Mouse (Mus musculus): ENCODE measurements around the gene Mast3. TPM values are rescaled to one million over a fixed set of nuclear protein-coding genes. Genes with fewer than 3 reads are reported as not detected.
A peak's percentile ranks its signal among the peaks of the same experiment; 100 is the strongest.

The Mast3 gene
- polyA plus RNA-seq, 1 experiment from 2014 or later: 15.5 TPM

DNA sequence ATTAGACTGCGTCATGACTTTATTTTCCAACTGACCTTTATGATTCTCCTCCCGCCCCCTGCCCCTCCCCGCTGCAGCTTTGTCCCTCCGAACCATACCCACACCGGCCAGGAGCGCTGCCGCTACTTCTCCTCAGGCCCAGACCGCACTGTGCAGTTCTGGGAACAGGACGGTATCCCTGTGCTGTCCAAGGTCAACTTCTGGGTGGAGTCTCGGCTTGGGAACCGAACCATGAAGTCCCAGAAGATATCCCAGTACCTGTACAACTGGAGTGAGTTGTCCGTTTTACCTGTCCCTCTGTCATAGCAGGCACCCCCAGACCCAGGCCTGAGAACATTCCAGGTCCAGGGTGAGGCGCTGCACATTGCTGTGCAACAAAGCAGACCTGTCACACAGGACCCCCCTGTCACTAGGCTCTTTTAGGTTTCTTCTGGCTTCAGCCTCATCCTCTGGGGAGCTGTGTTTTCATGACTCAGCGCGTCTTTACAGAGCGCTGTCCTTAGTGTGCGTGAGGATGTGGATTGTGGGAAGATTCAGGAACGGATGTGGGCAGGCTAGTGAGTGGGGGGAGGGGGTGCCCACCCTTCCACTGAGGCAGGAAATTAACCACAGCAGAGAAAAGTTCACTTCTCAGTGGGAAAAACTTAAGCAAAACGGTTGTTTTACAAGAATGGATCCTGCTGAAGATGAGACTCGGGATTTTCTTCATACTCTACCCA, 6.3 kb upstream of the Mast3 start:
- Histone ChIP-seq H3K27me3 (replicated peaks; ENCODE audit: control insufficient read depth, insufficient read depth, low read length) (peaks cover 4% of the 10 kb centered on the region; the same call in 1 of the 2 replicates), H3K27ac (ENCODE audit: low read depth, low read length) (no peak overlapping the region), H3K4me2 (ENCODE audit: low read length) (no peak overlapping the region), H3K9me3 (replicated peaks; ENCODE audit: control insufficient read depth, low read length) (no peaks in the 10 kb centered on the region), H3K4me1 (ENCODE audit: control insufficient read depth, insufficient read depth, low read length) (no peaks in the 10 kb centered on the region), H3K4me3 (ENCODE audit: low read depth, low read length) (no peak overlapping the region), H3K9ac (ENCODE audit: low read length) (no peak overlapping the region), H3K36me3 (ENCODE audit: control insufficient read depth, insufficient read depth, low read length) (no peaks in the 10 kb centered on the region)
- ATAC-seq (no peak), DNase-seq (ENCODE audit: low spot score) (no peak)
- 76% methylated on average over 20 of the region's 20 CpGs for WGBS

DNA sequence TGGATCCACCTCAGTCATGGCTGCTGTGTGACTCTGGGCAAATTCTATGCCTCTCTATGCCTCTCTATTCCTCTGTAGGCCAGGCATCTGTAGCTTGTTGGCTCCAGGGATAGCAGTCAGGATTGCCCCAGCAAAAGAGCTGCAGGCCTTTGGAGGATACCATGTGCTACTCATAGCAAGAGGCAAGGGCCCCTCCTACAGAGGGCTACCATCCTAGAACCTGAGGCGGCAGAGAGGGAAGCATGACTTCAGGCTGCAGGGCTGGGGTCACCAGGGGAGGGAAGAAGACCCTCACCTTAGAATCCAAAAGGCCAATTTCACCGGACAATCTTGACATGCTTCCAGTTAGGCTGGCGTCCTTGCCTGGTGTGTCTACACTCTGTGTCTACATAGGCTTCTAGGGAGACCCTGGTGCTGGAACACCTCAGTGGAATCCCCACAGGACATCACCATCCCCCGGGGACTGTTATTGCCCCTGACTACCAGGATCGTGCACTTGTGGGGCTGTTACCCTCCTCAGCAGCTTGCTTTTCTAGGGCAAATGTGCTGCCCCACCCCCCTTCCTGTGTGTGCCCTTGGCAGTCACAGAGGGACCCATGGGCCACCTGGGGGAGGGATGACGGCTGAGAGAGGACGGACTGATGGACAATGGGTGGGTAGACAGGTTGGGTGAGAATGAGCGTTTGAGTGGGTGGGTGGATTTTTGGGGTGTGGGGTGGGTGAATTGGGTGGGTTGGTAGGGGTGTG, 4.3 kb upstream of the Mast3 start:
- H3K36me3 ChIP-seq (ENCODE audit: control insufficient read depth, insufficient read depth, low read length): no peaks in the 10 kb centered on the region
- no peaks in the 10 kb centered on the region for H3K9me3 ChIP-seq (replicated peaks; ENCODE audit: control insufficient read depth, low read length)
- H3K4me1 ChIP-seq (ENCODE audit: control insufficient read depth, insufficient read depth, low read length): peaks cover 5% of the 10 kb centered on the region
- peaks cover 3% of the 10 kb centered on the region for H3K27me3 ChIP-seq (replicated peaks; ENCODE audit: control insufficient read depth, insufficient read depth, low read length)
- DNase-seq (ENCODE audit: low spot score) (no peak), ATAC-seq (no peak)
- no peak overlapping the region for H3K27ac ChIP-seq (ENCODE audit: low read depth, low read length)
- no peak overlapping the region for H3K9ac ChIP-seq (ENCODE audit: low read length)
- no peak overlapping the region for H3K4me3 ChIP-seq (ENCODE audit: low read depth, low read length)
- 82% methylated on average over 8 of the region's 8 CpGs for WGBS
- no peak overlapping the region for H3K4me2 ChIP-seq (ENCODE audit: low read length)

DNA sequence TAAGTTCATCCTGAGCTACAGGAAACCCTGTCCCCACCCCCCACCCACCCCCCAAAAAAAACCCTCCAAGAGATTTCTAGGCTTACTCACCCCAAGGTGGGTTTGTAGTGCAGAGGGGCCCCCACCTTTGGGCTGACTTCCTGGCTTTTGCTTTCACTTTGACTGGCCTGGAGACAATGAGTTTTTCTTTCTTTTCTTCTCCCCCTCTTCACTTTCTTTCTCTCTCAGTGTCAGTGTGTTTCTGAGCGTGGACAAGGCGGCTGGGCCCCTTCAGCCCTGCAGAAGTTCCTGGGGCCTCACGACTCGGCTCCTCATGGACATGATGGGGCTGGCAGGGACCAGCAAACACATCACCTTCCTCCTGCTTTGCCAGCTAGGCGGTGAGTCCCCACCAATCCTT, 3.4 kb upstream of the Mast3 start, which contains the start of gene Il12rb1:
Gene Il12rb1 (plus strand): TSS at position 211 of the 400 bp plus-strand sequence.
- H3K4me3 ChIP-seq (ENCODE audit: low read depth, low read length): no peak within 1 kb of the TSS
- no peak within 1 kb of the TSS for H3K9ac ChIP-seq (ENCODE audit: low read length)
- ATAC-seq (no peak), DNase-seq (ENCODE audit: low spot score) (no peak)
- H3K9me3 ChIP-seq (replicated peaks; ENCODE audit: control insufficient read depth, low read length): no peaks in the 10 kb centered on the region
- H3K27ac ChIP-seq (ENCODE audit: low read depth, low read length): no peak within 1 kb of the TSS
- H3K27me3 ChIP-seq (replicated peaks; ENCODE audit: control insufficient read depth, insufficient read depth, low read length): peaks cover 9% of the 10 kb centered on the region
- H3K36me3 ChIP-seq (ENCODE audit: control insufficient read depth, insufficient read depth, low read length): no peaks in the 10 kb centered on the region
- no peak within 1 kb of the TSS for H3K4me2 ChIP-seq (ENCODE audit: low read length)
- H3K4me1 ChIP-seq (ENCODE audit: control insufficient read depth, insufficient read depth, low read length): peaks cover 11% of the 10 kb centered on the region
- 67% methylated on average over 5 of the region's 5 CpGs for WGBS

DNA sequence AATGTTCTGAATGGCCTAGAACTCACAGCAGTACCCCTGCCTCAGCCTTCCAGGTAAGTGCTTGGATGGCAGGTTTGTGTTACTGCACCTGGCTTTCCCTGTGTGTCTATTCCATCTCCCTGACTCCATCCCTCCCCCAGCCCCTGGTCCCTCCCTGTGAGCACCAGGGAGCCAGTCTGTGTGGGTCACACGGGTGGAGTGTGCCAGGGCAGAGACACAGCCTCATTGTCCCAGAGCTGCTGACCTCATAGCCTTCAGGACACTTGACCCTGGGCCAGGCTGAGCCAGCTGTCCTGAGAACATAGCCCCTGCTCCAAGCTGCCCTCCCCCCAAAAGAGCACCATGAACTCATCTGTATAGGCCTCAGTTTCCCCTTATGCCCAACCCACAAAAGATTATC, 2.5 kb upstream of the Mast3 start:
- no peaks in the 10 kb centered on the region for H3K9me3 ChIP-seq (replicated peaks; ENCODE audit: control insufficient read depth, low read length)
- no peak overlapping the region for H3K4me2 ChIP-seq (ENCODE audit: low read length)
- peaks cover 11% of the 10 kb centered on the region for H3K4me1 ChIP-seq (ENCODE audit: control insufficient read depth, insufficient read depth, low read length)
- ATAC-seq: no peak
- H3K36me3 ChIP-seq (ENCODE audit: control insufficient read depth, insufficient read depth, low read length): no peaks in the 10 kb centered on the region
- 63% methylated on average over 1 of the region's 1 CpGs for WGBS
- H3K27me3 ChIP-seq (replicated peaks; ENCODE audit: control insufficient read depth, insufficient read depth, low read length): peaks cover 17% of the 10 kb centered on the region
- no peak overlapping the region for H3K27ac ChIP-seq (ENCODE audit: low read depth, low read length)
- H3K4me3 ChIP-seq (ENCODE audit: low read depth, low read length): no peak overlapping the region
- no peak for DNase-seq (ENCODE audit: low spot score)
- no peak overlapping the region for H3K9ac ChIP-seq (ENCODE audit: low read length)

DNA sequence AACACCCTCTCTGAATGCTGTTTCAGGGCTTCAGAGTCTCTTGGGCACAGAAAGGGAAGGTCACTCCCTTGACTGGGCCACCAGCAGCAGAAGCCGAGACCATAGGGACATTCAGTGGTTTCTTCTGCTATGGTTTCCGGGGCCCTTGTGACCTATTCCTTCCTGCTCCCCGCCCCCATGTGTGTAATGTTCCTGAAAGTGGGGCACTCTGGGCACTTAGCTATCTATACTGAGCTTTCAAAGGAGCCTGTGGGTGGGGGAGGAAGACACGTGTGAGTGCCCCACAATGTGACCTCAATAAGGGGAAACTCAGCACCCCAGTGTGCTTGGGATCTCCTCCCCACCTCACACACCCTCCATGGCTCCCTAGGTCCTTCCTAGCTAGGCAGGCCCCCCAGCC, 1.7 kb upstream of the Mast3 start:
- Histone ChIP-seq H3K9me3 (replicated peaks; ENCODE audit: control insufficient read depth, low read length) (no peaks in the 10 kb centered on the region), H3K4me1 (ENCODE audit: control insufficient read depth, insufficient read depth, low read length) (peaks cover 11% of the 10 kb centered on the region), H3K4me3 (ENCODE audit: low read depth, low read length) (no peak overlapping the region), H3K36me3 (ENCODE audit: control insufficient read depth, insufficient read depth, low read length) (no peaks in the 10 kb centered on the region), H3K27ac (ENCODE audit: low read depth, low read length) (no peak overlapping the region), H3K4me2 (ENCODE audit: low read length) (no peak overlapping the region), H3K9ac (ENCODE audit: low read length) (no peak overlapping the region), H3K27me3 (replicated peaks; ENCODE audit: control insufficient read depth, insufficient read depth, low read length) (peaks cover 19% of the 10 kb centered on the region)
- DNase-seq (ENCODE audit: low spot score) (no peak), ATAC-seq (no peak)
- 78% methylated on average over 4 of the region's 4 CpGs for WGBS

DNA sequence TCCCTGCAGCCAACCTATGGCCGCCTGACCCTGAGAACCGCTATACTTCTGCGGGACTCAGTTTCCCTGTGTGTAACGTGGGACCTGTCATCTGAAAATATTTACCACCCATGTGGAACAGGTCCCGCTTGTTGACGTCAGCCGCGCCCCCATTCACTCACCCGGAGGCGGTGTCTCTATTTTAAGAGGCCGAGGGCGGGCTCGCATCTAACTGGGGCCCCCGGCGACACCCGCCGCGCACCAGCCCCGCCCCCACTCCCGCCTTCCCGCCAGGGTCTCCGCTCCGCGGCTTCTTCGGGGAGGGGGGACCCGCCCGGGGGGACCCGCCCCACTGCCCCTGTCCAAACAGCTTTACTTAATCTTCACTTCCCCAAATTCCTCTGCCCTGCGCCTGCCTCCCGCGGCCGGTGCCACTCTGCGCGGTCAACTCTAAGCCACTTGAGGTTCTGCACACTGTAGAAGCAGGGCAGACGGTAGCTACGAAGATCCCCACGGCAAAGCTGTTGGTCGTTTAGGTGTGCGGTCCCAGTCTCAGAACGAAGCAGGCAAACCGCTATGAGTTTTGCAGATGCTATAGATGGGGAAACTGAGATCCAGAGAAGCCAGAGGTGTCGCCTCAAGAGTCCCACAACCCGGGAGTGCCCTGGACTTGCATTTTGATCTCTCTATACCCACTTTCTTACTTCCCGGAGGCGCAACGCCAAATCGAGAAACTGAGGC, 933 bp downstream of the Mast3 start:
- no peak for ATAC-seq

DNA sequence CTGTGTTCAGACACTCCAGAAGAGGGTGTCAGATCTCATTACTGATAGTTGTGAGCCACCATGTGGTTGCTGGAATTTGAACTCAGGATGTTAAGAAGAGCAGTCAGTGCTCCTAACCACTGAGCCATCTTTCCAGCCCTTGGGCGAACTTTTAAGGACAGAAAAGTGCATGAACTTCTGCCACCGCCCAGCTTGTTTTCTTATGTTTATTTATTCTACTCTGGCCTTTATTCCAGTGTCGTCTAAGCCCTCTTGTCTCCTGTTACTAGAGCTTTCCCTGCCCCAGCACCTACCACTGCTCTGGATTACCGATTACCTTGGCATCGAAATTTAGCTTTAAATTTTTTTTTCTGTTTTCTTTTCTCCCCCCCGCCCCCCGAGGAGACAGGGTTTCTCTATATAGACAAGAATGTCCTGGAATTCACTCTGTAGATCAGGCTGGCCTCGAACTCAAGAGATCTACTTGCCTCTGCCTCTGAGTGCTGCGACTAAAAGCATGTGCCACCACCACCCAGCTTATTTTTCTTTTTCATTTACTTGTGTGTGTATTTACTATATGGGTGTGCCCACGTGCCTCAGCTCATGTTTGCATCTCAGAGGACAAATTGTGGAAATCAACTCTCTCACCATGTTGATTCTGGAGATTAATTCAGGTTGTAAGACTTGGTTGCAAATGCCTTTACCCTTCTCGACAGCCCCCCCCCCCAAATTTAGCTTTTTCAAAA, 1.9 kb downstream of the Mast3 start:
- WGBS: 74% methylated on average over 11 of the region's 11 CpGs
- no peaks in the 10 kb centered on the region for H3K36me3 ChIP-seq (ENCODE audit: control insufficient read depth, insufficient read depth, low read length)
- H3K27me3 ChIP-seq (replicated peaks; ENCODE audit: control insufficient read depth, insufficient read depth, low read length): peaks cover 37% of the 10 kb centered on the region
- no peak overlapping the region for H3K9ac ChIP-seq (ENCODE audit: low read length)
- ATAC-seq: no peak
- H3K9me3 ChIP-seq (replicated peaks; ENCODE audit: control insufficient read depth, low read length): no peaks in the 10 kb centered on the region
- no peak for DNase-seq (ENCODE audit: low spot score)
- peaks cover 15% of the 10 kb centered on the region for H3K4me1 ChIP-seq (ENCODE audit: control insufficient read depth, insufficient read depth, low read length)
- H3K27ac ChIP-seq (ENCODE audit: low read depth, low read length): no peak overlapping the region
- no peak overlapping the region for H3K4me2 ChIP-seq (ENCODE audit: low read length)
- no peak overlapping the region for H3K4me3 ChIP-seq (ENCODE audit: low read depth, low read length)

More for the DNA sequence above, 933 bp downstream of the Mast3 start:
- 1% methylated on average over 47 of the region's 47 CpGs for WGBS
- peaks cover 27% of the 10 kb centered on the region for H3K27me3 ChIP-seq (replicated peaks; ENCODE audit: control insufficient read depth, insufficient read depth, low read length)
- H3K4me1 ChIP-seq (ENCODE audit: control insufficient read depth, insufficient read depth, low read length): peaks cover 13% of the 10 kb centered on the region
- no peak overlapping the region for H3K27ac ChIP-seq (ENCODE audit: low read depth, low read length)
- H3K4me2 ChIP-seq (ENCODE audit: low read length): peak overlapping the region; percentile 81
- peak overlapping the region; percentile 57; the same call in 1 of the 2 replicates for H3K9ac ChIP-seq (ENCODE audit: low read length)
- H3K36me3 ChIP-seq (ENCODE audit: control insufficient read depth, insufficient read depth, low read length): no peaks in the 10 kb centered on the region
- no peaks in the 10 kb centered on the region for H3K9me3 ChIP-seq (replicated peaks; ENCODE audit: control insufficient read depth, low read length)
- peak; percentile 6 for DNase-seq (ENCODE audit: low spot score)
- H3K4me3 ChIP-seq (ENCODE audit: low read depth, low read length): peak overlapping the region; percentile 48

DNA sequence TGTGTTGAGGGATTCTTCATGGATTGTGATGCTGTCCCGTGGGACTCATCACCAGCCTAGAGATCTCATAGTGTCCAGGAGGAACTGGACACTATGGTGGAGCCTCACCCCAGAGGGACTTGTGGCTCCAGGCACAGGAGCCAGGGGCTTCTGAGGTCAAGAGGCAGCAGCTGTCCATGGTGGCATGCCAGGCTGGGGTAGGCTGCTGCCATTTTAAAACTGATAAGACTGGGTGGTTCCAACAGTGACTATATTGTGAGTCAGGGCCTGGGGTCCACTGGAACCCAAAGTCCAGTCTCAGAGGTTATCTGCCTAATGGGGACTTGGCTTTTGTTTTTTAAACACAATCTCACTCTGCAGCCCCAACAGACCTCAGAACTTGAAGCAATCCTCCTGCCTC, 3.0 kb downstream of the Mast3 start:
- no peak overlapping the region for H3K4me3 ChIP-seq (ENCODE audit: low read depth, low read length)
- H3K27ac ChIP-seq (ENCODE audit: low read depth, low read length): no peak overlapping the region
- no peaks in the 10 kb centered on the region for H3K36me3 ChIP-seq (ENCODE audit: control insufficient read depth, insufficient read depth, low read length)
- WGBS: 80% methylated on average over 1 of the region's 1 CpGs
- no peak for DNase-seq (ENCODE audit: low spot score)
- H3K27me3 ChIP-seq (replicated peaks; ENCODE audit: control insufficient read depth, insufficient read depth, low read length): peaks cover 39% of the 10 kb centered on the region
- no peak for ATAC-seq
- no peak overlapping the region for H3K4me2 ChIP-seq (ENCODE audit: low read length)
- H3K4me1 ChIP-seq (ENCODE audit: control insufficient read depth, insufficient read depth, low read length): peaks cover 18% of the 10 kb centered on the region
- no peaks in the 10 kb centered on the region for H3K9me3 ChIP-seq (replicated peaks; ENCODE audit: control insufficient read depth, low read length)
- H3K9ac ChIP-seq (ENCODE audit: low read length): no peak overlapping the region

Measured in forebrain, embryonic 14.5 days (tissue).